Mouse (Mus musculus): ENCODE data around the gene Crebbp. TPM values are rescaled to one million over a fixed set of nuclear protein-coding genes. Genes with fewer than 3 reads are reported as not detected.
"Not testable (repeated sequence)": the region's sequence is repeated elsewhere in the genome, so short reads cannot be mapped to it uniquely, and the experiment has no call there.

Crebbp gene
- polyA plus RNA-seq, 1 experiment: 46.0 TPM

DNA sequence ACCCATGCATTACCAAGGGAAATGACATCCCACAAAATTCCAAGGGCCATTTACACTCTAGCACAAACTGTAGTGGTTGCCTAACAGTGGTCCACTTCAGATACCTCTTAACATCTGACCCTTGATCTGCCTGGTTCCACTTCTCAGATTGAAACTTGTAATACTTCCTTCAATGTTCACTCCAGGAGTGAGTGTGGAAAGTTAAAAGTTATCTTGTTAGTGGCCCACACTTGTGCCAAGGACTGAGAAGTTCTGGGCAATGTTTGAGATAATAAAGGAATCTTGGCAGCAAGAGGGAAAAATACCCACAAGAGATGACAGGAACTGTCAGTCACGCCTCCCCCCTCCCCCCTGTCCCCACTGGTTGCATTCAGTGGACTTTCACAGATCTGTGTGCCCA is 134.1 kb downstream of the Crebbp start:
- H3K27ac ChIP-seq (ENCODE audit: insufficient read depth, low read length): no peak overlapping the region
- no peaks in the 10 kb centered on the region for H3K27me3 ChIP-seq (ENCODE audit: control insufficient read depth, insufficient read depth, low read length, poor library complexity, severe bottlenecking)
- no peak overlapping the region for H3K4me3 ChIP-seq (ENCODE audit: low read depth, low read length)
- no peaks in the 10 kb centered on the region for H3K4me1 ChIP-seq (ENCODE audit: control insufficient read depth, insufficient read depth, low read length)
- H3K9me3 ChIP-seq (replicated peaks; ENCODE audit: control insufficient read depth, insufficient read depth, low read length, poor library complexity, severe bottlenecking): no peaks in the 10 kb centered on the region
- H3K9ac ChIP-seq (ENCODE audit: low read depth, poor library complexity, severe bottlenecking): no peak overlapping the region
- TF ChIP-seq EP300 (IDR thresholded peaks at IDR 0.05; ENCODE audit: insufficient read depth, low read depth, low read length) (no peak), CTCF (IDR thresholded peaks at IDR 0.05; ENCODE audit: low read depth, low read length) (no peak), POLR2A (IDR thresholded peaks at IDR 0.05; ENCODE audit: insufficient read depth, low read length) (no peak)
- H3K36me3 ChIP-seq (ENCODE audit: control insufficient read depth, insufficient read depth, low read length, poor library complexity, severe bottlenecking): peaks cover 2% of the 10 kb centered on the region

DNA sequence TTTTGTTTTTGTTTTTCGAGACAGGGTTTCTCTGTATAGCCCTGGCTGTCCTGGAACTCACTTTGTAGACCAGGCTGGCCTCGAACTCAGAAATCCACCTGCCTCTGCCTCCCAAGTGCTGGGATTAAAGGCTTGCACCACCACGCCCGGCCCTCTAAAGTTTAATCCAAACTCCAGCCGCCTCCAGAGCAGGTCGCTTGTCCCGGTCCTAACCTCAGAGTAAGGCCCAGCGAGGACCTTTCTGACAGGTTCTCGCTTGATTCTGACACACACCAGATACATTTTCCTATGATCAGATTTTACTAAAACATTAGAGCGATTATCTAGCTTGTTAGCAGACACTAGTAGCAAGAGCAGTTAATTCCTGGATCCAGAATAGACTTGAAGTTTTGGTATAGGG is 135.5 kb downstream of the Crebbp start:
- not testable (repeated sequence) for H3K36me3 ChIP-seq (ENCODE audit: control insufficient read depth, insufficient read depth, low read length, poor library complexity, severe bottlenecking); H3K4me1 ChIP-seq (ENCODE audit: control insufficient read depth, insufficient read depth, low read length); H3K27me3 ChIP-seq (ENCODE audit: control insufficient read depth, insufficient read depth, low read length, poor library complexity, severe bottlenecking); H3K27ac ChIP-seq (ENCODE audit: insufficient read depth, low read length); H3K4me3 ChIP-seq (ENCODE audit: low read depth, low read length); H3K9me3 ChIP-seq (replicated peaks; ENCODE audit: control insufficient read depth, insufficient read depth, low read length, poor library complexity, severe bottlenecking)
- peak overlapping the region; percentile 79 for H3K9ac ChIP-seq (ENCODE audit: low read depth, poor library complexity, severe bottlenecking)

DNA sequence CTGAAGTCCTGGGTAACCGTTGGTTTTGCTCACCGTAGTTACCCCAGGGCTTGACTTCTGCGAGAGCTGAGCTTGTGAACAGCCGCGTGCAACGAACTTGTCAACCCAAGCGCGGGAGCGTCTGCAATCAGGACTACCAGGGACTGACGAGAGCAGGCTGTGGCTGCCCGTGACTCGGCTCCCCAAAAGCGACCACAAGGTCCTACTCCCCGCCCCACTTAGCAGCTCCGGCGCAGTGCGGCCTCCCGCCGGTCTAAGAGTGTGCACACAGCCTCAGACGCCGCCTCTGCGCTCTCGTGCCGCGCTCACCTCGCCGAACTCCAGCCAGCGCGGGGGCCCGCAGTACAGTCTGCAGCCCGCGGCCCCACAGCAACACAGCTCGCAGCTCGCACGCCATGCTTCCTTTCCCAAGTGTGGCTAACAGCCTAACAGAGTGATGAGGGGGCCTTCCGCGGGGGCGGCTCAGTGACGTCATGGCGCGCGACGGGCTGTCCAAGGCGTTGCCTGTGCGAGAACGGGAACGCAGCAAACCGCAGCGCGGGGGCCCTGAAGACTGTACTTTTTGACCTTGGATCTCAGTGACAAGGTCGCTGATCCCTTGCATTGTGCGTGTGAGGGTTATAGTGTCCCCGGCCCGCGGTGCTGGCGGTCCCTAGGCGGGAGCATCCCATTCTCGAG is 136.3 kb downstream of the Crebbp start, which contains the start of gene Trap1:
Gene Trap1 (minus strand): TSS at position 444 of the 678 bp plus-strand sequence.
- no peaks in the 10 kb centered on the region for H3K9me3 ChIP-seq (replicated peaks; ENCODE audit: control insufficient read depth, insufficient read depth, low read length, poor library complexity, severe bottlenecking)
- no peaks in the 10 kb centered on the region for H3K27me3 ChIP-seq (ENCODE audit: control insufficient read depth, insufficient read depth, low read length, poor library complexity, severe bottlenecking)

DNA sequence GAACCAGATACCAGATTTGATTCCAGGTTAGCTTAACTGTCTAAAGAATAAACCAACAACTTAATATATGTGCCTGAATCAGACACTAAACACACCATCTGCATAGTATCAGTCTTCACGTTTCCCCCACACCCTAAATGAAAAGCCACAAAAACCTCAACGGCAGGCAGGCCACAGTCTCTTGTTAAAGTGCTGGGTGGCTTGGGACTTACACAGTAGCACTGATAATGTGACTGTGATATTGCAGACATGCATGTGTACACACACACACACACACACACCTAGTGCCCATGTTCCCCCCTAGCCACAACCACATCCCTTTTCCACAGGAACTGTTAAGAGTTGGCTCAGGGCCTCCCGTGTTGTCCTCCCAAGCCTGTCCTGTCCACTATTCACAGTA is 139.0 kb downstream of the Crebbp start:
- H3K9ac ChIP-seq (ENCODE audit: low read depth, poor library complexity, severe bottlenecking): 0 out of 2 replicates have a peak overlapping the region, but pooled peaks have one; percentile 41
- no peaks in the 10 kb centered on the region for H3K4me1 ChIP-seq (ENCODE audit: control insufficient read depth, insufficient read depth, low read length)
- no peaks in the 10 kb centered on the region for H3K27me3 ChIP-seq (ENCODE audit: control insufficient read depth, insufficient read depth, low read length, poor library complexity, severe bottlenecking)
- H3K9me3 ChIP-seq (replicated peaks; ENCODE audit: control insufficient read depth, insufficient read depth, low read length, poor library complexity, severe bottlenecking): no peaks in the 10 kb centered on the region
- no peaks in the 10 kb centered on the region; the same call in 1 of the 2 replicates for H3K36me3 ChIP-seq (ENCODE audit: control insufficient read depth, insufficient read depth, low read length, poor library complexity, severe bottlenecking)
- TF ChIP-seq POLR2A (IDR thresholded peaks at IDR 0.05; ENCODE audit: insufficient read depth, low read length): no peak
- no peak for TF ChIP-seq CTCF (IDR thresholded peaks at IDR 0.05; ENCODE audit: low read depth, low read length)
- TF ChIP-seq EP300 (IDR thresholded peaks at IDR 0.05; ENCODE audit: insufficient read depth, low read depth, low read length): no peak
- H3K27ac ChIP-seq (ENCODE audit: insufficient read depth, low read length): no peak overlapping the region
- no peak overlapping the region for H3K4me3 ChIP-seq (ENCODE audit: low read depth, low read length)

More for the DNA sequence above, 136.3 kb downstream of the Crebbp start, which contains the start of gene Trap1:
- no peaks in the 10 kb centered on the region; the same call in 1 of the 2 replicates for H3K36me3 ChIP-seq (ENCODE audit: control insufficient read depth, insufficient read depth, low read length, poor library complexity, severe bottlenecking)
- 0 out of 2 replicates have a peak, but pooled peaks have one; percentile 52 for TF ChIP-seq EP300 (IDR thresholded peaks at IDR 0.05; ENCODE audit: insufficient read depth, low read depth, low read length)
- TF ChIP-seq POLR2A (IDR thresholded peaks at IDR 0.05; ENCODE audit: insufficient read depth, low read length): no peak
- peak within 1 kb of the TSS; percentile 98 for H3K4me3 ChIP-seq (ENCODE audit: low read depth, low read length)
- H3K27ac ChIP-seq (ENCODE audit: insufficient read depth, low read length): no peak within 1 kb of the TSS
- no peaks in the 10 kb centered on the region for H3K4me1 ChIP-seq (ENCODE audit: control insufficient read depth, insufficient read depth, low read length)
- H3K9ac ChIP-seq (ENCODE audit: low read depth, poor library complexity, severe bottlenecking): peak within 1 kb of the TSS; percentile 79

DNA sequence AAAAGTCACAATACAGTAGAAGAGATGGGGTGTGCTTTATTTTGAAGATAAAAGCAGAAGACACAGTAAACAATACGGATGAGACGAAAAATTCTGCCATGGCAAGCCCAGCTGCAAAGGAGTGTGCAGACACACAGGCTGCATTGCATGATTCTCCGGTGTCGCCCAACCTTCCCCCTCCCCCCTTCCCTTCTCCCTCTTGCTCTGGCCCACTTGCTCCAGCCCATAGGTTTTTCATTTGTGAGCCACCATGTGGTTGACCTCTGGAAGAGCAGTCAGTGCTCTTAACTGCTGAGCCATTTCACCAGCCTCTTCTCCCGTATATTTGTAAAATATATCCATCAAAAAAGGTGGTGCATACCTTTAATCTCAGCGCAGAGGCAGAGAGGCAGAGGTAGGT is 139.5 kb downstream of the Crebbp start:
- no peaks in the 10 kb centered on the region for H3K9me3 ChIP-seq (replicated peaks; ENCODE audit: control insufficient read depth, insufficient read depth, low read length, poor library complexity, severe bottlenecking)
- no peak overlapping the region for H3K9ac ChIP-seq (ENCODE audit: low read depth, poor library complexity, severe bottlenecking)
- H3K4me3 ChIP-seq (ENCODE audit: low read depth, low read length): no peak overlapping the region
- no peak overlapping the region for H3K27ac ChIP-seq (ENCODE audit: insufficient read depth, low read length)
- peaks cover under 1% of the 10 kb centered on the region for H3K36me3 ChIP-seq (ENCODE audit: control insufficient read depth, insufficient read depth, low read length, poor library complexity, severe bottlenecking)
- H3K27me3 ChIP-seq (ENCODE audit: control insufficient read depth, insufficient read depth, low read length, poor library complexity, severe bottlenecking): no peaks in the 10 kb centered on the region
- no peak for TF ChIP-seq POLR2A (IDR thresholded peaks at IDR 0.05; ENCODE audit: insufficient read depth, low read length)
- no peak for TF ChIP-seq CTCF (IDR thresholded peaks at IDR 0.05; ENCODE audit: low read depth, low read length)
- no peak for TF ChIP-seq EP300 (IDR thresholded peaks at IDR 0.05; ENCODE audit: insufficient read depth, low read depth, low read length)
- H3K4me1 ChIP-seq (ENCODE audit: control insufficient read depth, insufficient read depth, low read length): no peaks in the 10 kb centered on the region

DNA sequence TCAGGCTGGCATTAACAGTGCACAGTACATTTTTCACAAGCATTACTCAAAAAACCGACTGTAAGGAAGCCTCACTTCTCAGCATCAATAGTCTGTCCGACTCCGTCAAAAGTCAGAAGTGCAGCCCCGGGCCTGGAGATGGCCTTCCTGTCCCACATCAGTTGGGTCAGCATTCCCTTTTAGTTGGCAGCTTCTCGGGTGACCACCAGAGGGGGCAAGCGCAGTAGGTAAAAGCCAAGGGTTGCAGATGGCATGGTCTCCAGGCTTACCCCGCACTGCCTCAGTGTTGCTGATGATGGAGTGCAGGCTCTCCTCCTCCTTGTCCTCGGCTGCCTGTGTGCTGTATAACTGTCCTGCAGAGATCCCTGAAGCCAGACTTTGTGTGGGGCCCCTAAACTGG is 145.2 kb downstream of the Crebbp start:
- Histone ChIP-seq H3K27me3 (ENCODE audit: control insufficient read depth, insufficient read depth, low read length, poor library complexity, severe bottlenecking) (no peaks in the 10 kb centered on the region), H3K4me3 (ENCODE audit: low read depth, low read length) (no peak overlapping the region), H3K36me3 (ENCODE audit: control insufficient read depth, insufficient read depth, low read length, poor library complexity, severe bottlenecking) (peaks cover 40% of the 10 kb centered on the region), H3K27ac (ENCODE audit: insufficient read depth, low read length) (no peak overlapping the region), H3K9ac (ENCODE audit: low read depth, poor library complexity, severe bottlenecking) (no peak overlapping the region), H3K4me1 (ENCODE audit: control insufficient read depth, insufficient read depth, low read length) (no peaks in the 10 kb centered on the region), H3K9me3 (replicated peaks; ENCODE audit: control insufficient read depth, insufficient read depth, low read length, poor library complexity, severe bottlenecking) (no peaks in the 10 kb centered on the region)
- TF ChIP-seq EP300 (IDR thresholded peaks at IDR 0.05; ENCODE audit: insufficient read depth, low read depth, low read length) (no peak), CTCF (IDR thresholded peaks at IDR 0.05; ENCODE audit: low read depth, low read length) (peak; percentile 81)

Measured in ES-Bruce4 (cell line).